In genomic region chr9:63876886-63877285, GRCm38 (mm10) we compare ENCODE assay signal across 10 mouse cellular contexts.
A peak's percentile ranks its signal among the peaks of the same experiment; 100 is the strongest.
DNase-seq lines count a peak whose midpoint lies in the region; ATAC-seq and TF ChIP-seq lines count a peak whose summit lies in the region.
"Had no signal": no experiment of that assay in that cellular context is flagged by ENCODE, and none has a peak within 500 bp of the region (broad histone marks: within the 10 kb centered on the region; RNA-seq: fewer than 3 reads in every experiment).

No protein-coding gene starts in this region.

- ATAC-seq in heart, embryonic 14.5 days (ENCODE audit: insufficient number of reproducible peaks, insufficient read depth, low FRiP score, low read depth) = no peak
- no peak for ATAC-seq in lung, embryonic 15.5 days (ENCODE audit: borderline replicate concordance, extremely low read depth, low FRiP score, low TSS enrichment)
- ATAC-seq in limb, embryonic 12.5 days (ENCODE audit: insufficient number of reproducible peaks, insufficient read depth, low FRiP score, low TSS enrichment, low read depth) = no peak
- no peak for ATAC-seq in stomach, embryonic 16.5 days (ENCODE audit: insufficient read depth, low FRiP score)

- 15% methylated on average over 13 of the region's 13 CpGs for WGBS in heart, embryonic 14.5 days
- 29% methylated on average over 13 of the region's 13 CpGs for WGBS in lung, embryonic 15.5 days
- 31% methylated on average over 13 of the region's 13 CpGs for WGBS in lung, adult 2 months
- WGBS in limb, embryonic 12.5 days = 40% methylated on average over 13 of the region's 13 CpGs
- 34% methylated on average over 13 of the region's 13 CpGs for WGBS in stomach, embryonic 16.5 days

- peak overlapping the region; percentile 25 for H3K9ac ChIP-seq in heart, embryonic 14.5 days (ENCODE audit: low read length)
- no peak overlapping the region for H3K9ac ChIP-seq in lung, embryonic 15.5 days
- no peak overlapping the region for H3K9ac ChIP-seq in limb, embryonic 12.5 days (replicated peaks)
- no peak overlapping the region for H3K9ac ChIP-seq in stomach, embryonic 16.5 days (ENCODE audit: low read length)

- DNase-seq in heart, postnatal 4 days = no peak
- no peak for DNase-seq in lung, adult 2 months
- DNase-seq in right cerebral cortex, postnatal 10 days (ENCODE audit: low spot score in 2 of 2) = no peak
- DNase-seq in thymus, postnatal 14 days = no peak
- DNase-seq: cerebellum, adult 9-10 months; lung, postnatal 14 days had no signal

- no peak for TF ChIP-seq POLR2A in lung, adult 2 months (IDR thresholded peaks at IDR 0.05; ENCODE audit: borderline replicate concordance, extremely low read depth, low read depth, low read length)

- H3K4me2 ChIP-seq in heart, embryonic 14.5 days (ENCODE audit: low read length) = peak overlapping the region; percentile 52
- H3K4me2 ChIP-seq in lung, embryonic 15.5 days = peak overlapping the region; percentile 34
- H3K4me2 ChIP-seq in limb, embryonic 12.5 days = peak overlapping the region; percentile 46
- H3K4me2 ChIP-seq in stomach, embryonic 16.5 days (ENCODE audit: low read depth, low read length) = peak overlapping the region; percentile 30

- no peaks in the 10 kb centered on the region for H3K36me3 ChIP-seq in heart, embryonic 14.5 days (ENCODE audit: control insufficient read depth, insufficient read depth, low read length)
- no peaks in the 10 kb centered on the region for H3K36me3 ChIP-seq in lung, embryonic 15.5 days
- no peaks in the 10 kb centered on the region for H3K36me3 ChIP-seq in limb, embryonic 12.5 days
- H3K36me3 ChIP-seq in stomach, embryonic 16.5 days (ENCODE audit: control insufficient read depth, insufficient read depth, low read length) = no peaks in the 10 kb centered on the region

- no peaks in the 10 kb centered on the region for H3K27me3 ChIP-seq in heart, embryonic 14.5 days (ENCODE audit: control insufficient read depth, insufficient read depth, low read length)
- no peaks in the 10 kb centered on the region for H3K27me3 ChIP-seq in lung, embryonic 15.5 days
- peaks cover 4% of the 10 kb centered on the region; the same call in 1 of the 2 replicates for H3K27me3 ChIP-seq in limb, embryonic 12.5 days
- no peaks in the 10 kb centered on the region for H3K27me3 ChIP-seq in stomach, embryonic 16.5 days (ENCODE audit: control insufficient read depth, insufficient read depth, low read length)

- TF ChIP-seq CTCF in lung, adult 2 months (IDR thresholded peaks at IDR 0.05; ENCODE audit: insufficient read depth, low read length) = no peak

- peak overlapping the region; percentile 69 to 86; a peak in 2 of 4 replicates for H3K27ac ChIP-seq in heart, embryonic 14.5 days (replicated peaks in 1 of 2; ENCODE audit: control insufficient read depth in 1 of 2, insufficient read depth in 1 of 2, low read depth in 2 of 2, low read length in 2 of 2)
- no peak overlapping the region for H3K27ac ChIP-seq in lung, embryonic 15.5 days
- H3K27ac ChIP-seq in limb, embryonic 12.5 days = no peak overlapping the region
- no peak overlapping the region for H3K27ac ChIP-seq in stomach, embryonic 16.5 days (ENCODE audit: low read length)

- H3K4me1 ChIP-seq in heart, embryonic 14.5 days (ENCODE audit: control insufficient read depth in 2 of 2, insufficient read depth in 2 of 2, low read length in 2 of 2) = peaks cover 27 to 40% of the 10 kb centered on the region in 2 experiments
- peaks cover 22% of the 10 kb centered on the region; the same call in 1 of the 2 replicates for H3K4me1 ChIP-seq in lung, embryonic 15.5 days
- H3K4me1 ChIP-seq in lung, adult 2 months (ENCODE audit: control insufficient read depth, insufficient read depth, low read length) = no peaks in the 10 kb centered on the region
- peaks cover 31% of the 10 kb centered on the region for H3K4me1 ChIP-seq in limb, embryonic 12.5 days (replicated peaks)
- H3K4me1 ChIP-seq in stomach, embryonic 16.5 days (ENCODE audit: control insufficient read depth, insufficient read depth, low read length) = peaks cover 5% of the 10 kb centered on the region; the same call in 1 of the 2 replicates

- no peak overlapping the region for H3K4me3 ChIP-seq in heart, embryonic 14.5 days (ENCODE audit: control insufficient read depth in 1 of 2, insufficient read depth in 1 of 2, low read depth in 1 of 2, low read length in 2 of 2)
- H3K4me3 ChIP-seq in lung, embryonic 15.5 days = no peak overlapping the region
- no peak overlapping the region for H3K4me3 ChIP-seq in lung, adult 2 months (replicated peaks; ENCODE audit: extremely low read depth, low read depth, low read length)
- H3K4me3 ChIP-seq in limb, embryonic 12.5 days (replicated peaks) = peak overlapping the region; percentile 9; the same call in 1 of the 2 replicates
- no peak overlapping the region for H3K4me3 ChIP-seq in stomach, embryonic 16.5 days (replicated peaks; ENCODE audit: low read length)

- no peaks in the 10 kb centered on the region for H3K9me3 ChIP-seq in heart, embryonic 14.5 days (ENCODE audit: control insufficient read depth, low read length)
- H3K9me3 ChIP-seq in lung, embryonic 15.5 days = no peaks in the 10 kb centered on the region
- H3K9me3 ChIP-seq in limb, embryonic 12.5 days = no peaks in the 10 kb centered on the region; the same call in 1 of the 2 replicates
- H3K9me3 ChIP-seq in stomach, embryonic 16.5 days (replicated peaks; ENCODE audit: control insufficient read depth, low read length) = no peaks in the 10 kb centered on the region

Comparison
In these comparisons a context has a peak if more than half of its experiments do, and no peak if none do; other contexts are left out.
1. H3K27ac ChIP-seq: peak in heart, embryonic 14.5 days (2 of 2); none in lung, embryonic 15.5 days (single experiment), limb, embryonic 12.5 days (single experiment) and stomach, embryonic 16.5 days (single experiment).
2. Peak in every context shown above with its lines, with median percentiles within 50 percentile points of each other: H3K4me2 ChIP-seq.